Mouse (Mus musculus) heart, postnatal 0 days (tissue): ENCODE data around the gene Lsm14b. TPM values are rescaled to one million over a fixed set of nuclear protein-coding genes. Genes with fewer than 3 reads are reported as not detected.

ENCODE experiments used
- ATAC-seq: fragments of 200-750 bp; cut with Nextera tagmentation; 2 replicates; pipeline ENCODE4 v1.8.0; 2017; ENCODE audit warnings: low read depth, moderate number of reproducible peaks, moderate library complexity; ENCODE audit not compliant: insufficient read depth
- DNase-seq: peaks from one replicate; pipeline ENCODE4 v3.0.0-alpha.2; 2016; ENCODE audit warnings: low spot score
- H3K27ac ChIP-seq: fragments of 300-500 bp; sonication (generic); 2 replicates; pipeline ENCODE4 v1.5.1; 2014; ENCODE audit warnings: low read depth, mild to moderate bottlenecking
- H3K27me3 ChIP-seq: fragments of 300-500 bp; sonication (generic); 2 replicates; pipeline ENCODE4 v1.6.1; 2014; ENCODE audit warnings: low read length, mixed read lengths; ENCODE audit not compliant: control insufficient read depth, insufficient read depth
- H3K36me3 ChIP-seq: fragments of 300-500 bp; sonication (generic); replicated peaks from 2 replicates; pipeline ENCODE4 v1.6.1; 2014; ENCODE audit warnings: low read length, mixed read lengths; ENCODE audit not compliant: control insufficient read depth, insufficient read depth
- H3K4me1 ChIP-seq: fragments of 300-500 bp; sonication (generic); 2 replicates; pipeline ENCODE4 v1.6.1; 2014; ENCODE audit warnings: antibody characterized with exemption; ENCODE audit not compliant: control insufficient read depth, insufficient read depth
- H3K4me2 ChIP-seq: fragments of 300-500 bp; sonication (generic); 2 replicates; pipeline ENCODE4 v1.6.1; 2014; ENCODE audit warnings: low read depth, mild to moderate bottlenecking, low read length, moderate library complexity
- H3K4me3 ChIP-seq: fragments of 300-500 bp; sonication (generic); 2 replicates; pipeline ENCODE4 v1.5.1; 2014; ENCODE audit warnings: low read depth, low read length
- H3K9ac ChIP-seq: fragments of 300-500 bp; sonication (generic); replicated peaks from 2 replicates; pipeline ENCODE4 v1.6.1; 2014; ENCODE audit warnings: low read depth, low read length, mixed read lengths
- H3K9me3 ChIP-seq: fragments of 300-500 bp; sonication (generic); replicated peaks from 2 replicates; pipeline ENCODE4 v1.6.1; 2016; ENCODE audit warnings: low read length; ENCODE audit not compliant: control insufficient read depth
- CTCF ChIP-seq: IDR thresholded peaks from 2 replicates; pipeline ENCODE4 v1.5.1; 2016; ENCODE audit warnings: antibody characterized with exemption, control low read depth, low read depth
- EP300 ChIP-seq: IDR thresholded peaks from 2 replicates; pipeline ENCODE4 v1.6.1; 2016; ENCODE audit warnings: antibody characterized with exemption, low read depth
- WGBS: fragments of 180-500 bp; shearing (Covaris S2); extraction: QIAGEN DNeasy Blood & Tissue Kit; methylation state at CpG from one replicate; pipeline ENCODE4 v1.1.7; 2014; 5-methylcytosine and 5-hydroxymethylcytosine counted together
- polyA plus RNA-seq: library from polyadenylated mRNA; unstranded; fragments of >200 nt; fragmentation: Nextera tagmentation; extraction: Ambion mirVana; gene quantifications from 2 replicates; pipeline ENCODE4 v1.2.1, GENCODE M21; 2015
- total RNA-seq: library from RNA; depleted of rRNA; stranded (reverse); fragments of >200 nt; gene quantifications from 2 replicates; pipeline ENCODE4 v1.2.3, GENCODE M21; 2014; ENCODE audit warnings: low replicate concordance; rRNA removed

Lsm14b gene
- total and polyA plus RNA-seq, 2 experiments from 2014 or later, result 5.7 to 36.0 TPM

DNA sequence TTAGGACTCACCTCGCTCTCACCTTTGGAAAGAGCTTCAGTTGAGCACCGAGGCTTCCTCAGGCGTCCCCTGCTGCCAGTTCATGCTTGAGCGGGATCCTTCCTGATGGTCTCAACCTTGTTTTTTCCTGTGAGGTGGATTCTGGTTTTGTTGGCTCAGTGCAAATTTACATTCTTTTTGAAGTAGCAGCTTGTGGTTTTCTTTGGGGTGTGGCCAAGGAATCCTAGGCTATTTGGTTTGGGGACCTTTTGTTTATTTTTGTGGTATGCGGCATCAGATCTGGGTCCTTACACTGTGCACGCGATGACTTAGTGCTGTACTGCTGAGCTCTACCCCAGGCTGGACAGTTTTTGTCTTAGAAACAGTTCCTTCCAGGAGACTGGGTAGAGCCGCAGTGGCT is 55.9 kb downstream of the Lsm14b start:
- DNase-seq (no peak), ATAC-seq (no peak)
- H3K27me3 ChIP-seq, result no peaks in the 10 kb centered on the region
- no peak overlapping the region for H3K9ac ChIP-seq
- no peaks in the 10 kb centered on the region for H3K4me1 ChIP-seq
- no peak overlapping the region for H3K4me3 ChIP-seq
- TF ChIP-seq CTCF (no peak), EP300 (no peak)
- H3K27ac ChIP-seq, result no peak overlapping the region
- H3K9me3 ChIP-seq, result no peaks in the 10 kb centered on the region
- WGBS, result 86% methylated on average over 8 of the region's 8 CpGs
- no peak overlapping the region for H3K4me2 ChIP-seq
- H3K36me3 ChIP-seq, result peaks cover 43% of the 10 kb centered on the region

DNA sequence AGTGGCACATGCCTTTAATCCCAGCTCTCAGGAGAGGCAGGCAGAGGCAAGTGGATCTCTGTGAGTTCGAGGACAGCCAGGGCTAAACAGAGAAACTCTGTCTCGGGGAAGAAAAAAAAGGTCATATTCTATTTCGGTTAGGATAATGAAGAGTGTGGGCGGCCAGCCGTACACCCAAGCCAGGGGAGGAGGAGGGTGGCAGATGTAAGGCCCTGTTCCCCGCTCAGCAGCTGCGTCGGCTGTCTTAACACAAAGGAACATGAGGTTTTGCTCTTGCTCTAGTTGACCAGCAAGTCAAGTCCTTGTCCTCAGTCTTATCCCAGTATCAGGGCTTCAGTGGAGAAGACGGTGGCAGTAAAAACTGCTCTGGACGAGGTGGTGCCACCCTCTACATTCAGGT is 58.3 kb downstream of the Lsm14b start:
- ATAC-seq, result no peak
- WGBS, result 87% methylated on average over 10 of the region's 10 CpGs

DNA sequence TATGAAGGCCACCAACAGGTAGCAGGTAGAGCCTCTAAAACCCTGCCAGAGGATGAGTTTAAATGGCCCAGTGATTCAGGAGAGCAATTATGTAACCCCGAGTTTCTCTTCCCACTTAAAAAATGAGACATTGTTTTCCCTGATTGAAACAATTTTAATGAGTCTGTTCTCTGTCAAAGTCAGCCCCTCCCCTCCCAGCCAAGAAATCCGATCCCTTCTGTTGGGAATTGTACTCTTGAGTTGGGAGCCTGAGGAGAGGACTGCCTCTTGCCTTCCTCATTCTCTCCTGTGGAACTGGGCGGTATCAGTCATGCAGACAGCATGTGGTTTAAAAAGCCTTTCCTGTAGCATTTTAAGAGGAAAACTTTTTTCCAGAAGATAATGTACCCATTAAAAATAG is 59.8 kb downstream of the Lsm14b start:
- Histone ChIP-seq H3K4me3 (no peak overlapping the region), H3K27me3 (no peaks in the 10 kb centered on the region), H3K4me2 (no peak overlapping the region), H3K4me1 (no peaks in the 10 kb centered on the region), H3K27ac (no peak overlapping the region), H3K36me3 (peaks cover 24% of the 10 kb centered on the region), H3K9ac (no peak overlapping the region), H3K9me3 (no peaks in the 10 kb centered on the region)
- 44% methylated on average over 3 of the region's 3 CpGs for WGBS
- TF ChIP-seq CTCF, result no peak
- no peak for DNase-seq
- no peak for ATAC-seq

More for the DNA sequence above, 58.3 kb downstream of the Lsm14b start:
- Histone ChIP-seq H3K9ac (no peak overlapping the region), H3K4me2 (no peak overlapping the region), H3K27ac (no peak overlapping the region), H3K27me3 (no peaks in the 10 kb centered on the region), H3K4me1 (no peaks in the 10 kb centered on the region), H3K9me3 (no peaks in the 10 kb centered on the region), H3K4me3 (no peak overlapping the region), H3K36me3 (peaks cover 34% of the 10 kb centered on the region)
- TF ChIP-seq EP300 (no peak), CTCF (no peak)
- DNase-seq, result no peak

Other genes starting within 250 kb of the Lsm14b start
- 4.4 and 5.9 TPM in 2 replicates for gene Taf4, start 48.3 kb upstream of the Lsm14b start, total RNA-seq
- 1.8 TPM in 2 replicates for gene Taf4, start 48.3 kb upstream of the Lsm14b start, polyA plus RNA-seq
- 163 and 234 TPM in 2 replicates for gene Psma7, start 17.4 kb downstream of the Lsm14b start, total RNA-seq
- gene Psma7, start 17.4 kb downstream of the Lsm14b start, polyA plus RNA-seq, result 457 and 460 TPM in 2 replicates
- 3.3 and 5.3 TPM in 2 replicates for gene Ss18l1, start 17.5 kb downstream of the Lsm14b start, total RNA-seq
- gene Ss18l1, start 17.5 kb downstream of the Lsm14b start, polyA plus RNA-seq, result 2.2 and 2.3 TPM in 2 replicates
- 15.7 and 33.9 TPM in 2 replicates for gene Mtg2, start 45.6 kb downstream of the Lsm14b start, total RNA-seq
- gene Mtg2, start 45.6 kb downstream of the Lsm14b start, polyA plus RNA-seq, result 21.3 and 22.9 TPM in 2 replicates
- gene Hrh3, start 79.5 kb downstream of the Lsm14b start, total RNA-seq, result not detected in 2 replicates
- not detected in 2 replicates for gene Hrh3, start 79.5 kb downstream of the Lsm14b start, polyA plus RNA-seq
- gene Osbpl2, start 94.3 kb downstream of the Lsm14b start, total RNA-seq, result 22.0 and 30.2 TPM in 2 replicates
- 32.4 and 34.4 TPM in 2 replicates for gene Osbpl2, start 94.3 kb downstream of the Lsm14b start, polyA plus RNA-seq
- 74.5 and 115 TPM in 2 replicates for gene Adrm1, start 146.5 kb downstream of the Lsm14b start, total RNA-seq
- gene Adrm1, start 146.5 kb downstream of the Lsm14b start, polyA plus RNA-seq, result 130 and 156 TPM in 2 replicates
- gene Lama5, start 200.9 kb downstream of the Lsm14b start, total RNA-seq, result 69.6 and 95.7 TPM in 2 replicates
- 16.6 and 16.9 TPM in 2 replicates for gene Lama5, start 200.9 kb downstream of the Lsm14b start, polyA plus RNA-seq
- gene Rps21, start 232.4 kb downstream of the Lsm14b start, total RNA-seq, result 706 and 957 TPM in 2 replicates
- 356 and 378 TPM in 2 replicates for gene Rps21, start 232.4 kb downstream of the Lsm14b start, polyA plus RNA-seq
- 14.6 and 15.3 TPM in 2 replicates for gene Cables2, start 248.5 kb downstream of the Lsm14b start, total RNA-seq
- gene Cables2, start 248.5 kb downstream of the Lsm14b start, polyA plus RNA-seq, result 6.2 and 6.5 TPM in 2 replicates